Mouse (Mus musculus): ENCODE measurements around the gene Emx2. TPM values are rescaled to one million over a fixed set of nuclear protein-coding genes. Genes with fewer than 3 reads are reported as not detected.

The Emx2 gene
- polyA plus RNA-seq, 1 experiment from 2014 or later = 1.1 TPM

GRCm38 (mm10) chr19:59455671-59456070 lies 2.5 kb upstream of the Emx2 start:
- Histone ChIP-seq H3K4me1 (peaks cover 28% of the 10 kb centered on the region), H3K27ac (no peak overlapping the region), H3K27me3 (ENCODE audit: insufficient read depth, poor library complexity, severe bottlenecking) (peaks cover 97% of the 10 kb centered on the region), H3K36me3 (no peaks in the 10 kb centered on the region), H3K4me3 (no peak overlapping the region), H3K9me3 (no peaks in the 10 kb centered on the region)
- DNase-seq (ENCODE audit: low spot score) = no peak
- 6% methylated on average over 7 of the region's 7 CpGs for WGBS

GRCm38 (mm10) chr19:59457011-59457945 lies 894 bp upstream of the Emx2 start:
- no peaks in the 10 kb centered on the region for H3K9me3 ChIP-seq
- peaks cover 97% of the 10 kb centered on the region for H3K27me3 ChIP-seq (ENCODE audit: insufficient read depth, poor library complexity, severe bottlenecking)
- no peak for DNase-seq (ENCODE audit: low spot score)
- no peak overlapping the region for H3K27ac ChIP-seq
- peak overlapping the region; percentile 60 for H3K4me3 ChIP-seq
- peaks cover 26% of the 10 kb centered on the region for H3K4me1 ChIP-seq
- WGBS = 3% methylated on average over 23 of the region's 23 CpGs
- no peaks in the 10 kb centered on the region for H3K36me3 ChIP-seq

- Histone ChIP-seq H3K4me3 (peak overlapping the region; percentile 60), H3K4me1 (peaks cover 26% of the 10 kb centered on the region), H3K9me3 (no peaks in the 10 kb centered on the region), H3K27ac (0 out of 2 replicates have a peak overlapping the region, but pooled peaks have one; percentile 36), H3K36me3 (no peaks in the 10 kb centered on the region), H3K27me3 (ENCODE audit: insufficient read depth, poor library complexity, severe bottlenecking) (peaks cover 97% of the 10 kb centered on the region)
- 1% methylated on average over 15 of the region's 15 CpGs for WGBS
- DNase-seq (ENCODE audit: low spot score) = no peak
Measured at GRCm38 (mm10) chr19:59458743-59459135, 567 bp downstream of the Emx2 start.

- WGBS = under 1% methylated on average over 75 of the region's 75 CpGs
- DNase-seq (ENCODE audit: low spot score) = peak; percentile 78
- Histone ChIP-seq H3K9me3 (no peaks in the 10 kb centered on the region), H3K36me3 (no peaks in the 10 kb centered on the region), H3K4me1 (peaks cover 26% of the 10 kb centered on the region), H3K4me3 (peak overlapping the region; percentile 60), H3K27me3 (ENCODE audit: insufficient read depth, poor library complexity, severe bottlenecking) (peaks cover 97% of the 10 kb centered on the region), H3K27ac (peak overlapping the region; percentile 36; the same call in 1 of the 2 replicates)
Measured at GRCm38 (mm10) chr19:59459158-59459781, 1.1 kb downstream of the Emx2 start.

GRCm38 (mm10) chr19:59459811-59460241 lies 1.7 kb downstream of the Emx2 start:
- WGBS = under 1% methylated on average over 19 of the region's 19 CpGs
- Histone ChIP-seq H3K27me3 (ENCODE audit: insufficient read depth, poor library complexity, severe bottlenecking) (peaks cover 97% of the 10 kb centered on the region), H3K36me3 (no peaks in the 10 kb centered on the region), H3K27ac (no peak overlapping the region), H3K9me3 (no peaks in the 10 kb centered on the region), H3K4me1 (peaks cover 26% of the 10 kb centered on the region), H3K4me3 (peak overlapping the region; percentile 60)
- peak; percentile 79 for DNase-seq (ENCODE audit: low spot score)

GRCm38 (mm10) chr19:59460328-59461115 lies 2.4 kb downstream of the Emx2 start:
- Histone ChIP-seq H3K4me1 (peaks cover 26% of the 10 kb centered on the region), H3K27me3 (ENCODE audit: insufficient read depth, poor library complexity, severe bottlenecking) (peaks cover 97% of the 10 kb centered on the region), H3K36me3 (no peaks in the 10 kb centered on the region), H3K4me3 (no peak overlapping the region), H3K27ac (no peak overlapping the region), H3K9me3 (no peaks in the 10 kb centered on the region)
- DNase-seq (ENCODE audit: low spot score) = no peak
- WGBS = under 1% methylated on average over 34 of the region's 34 CpGs

- no peaks in the 10 kb centered on the region for H3K36me3 ChIP-seq
- no peak overlapping the region for H3K4me3 ChIP-seq
- peaks cover 97% of the 10 kb centered on the region for H3K27me3 ChIP-seq (ENCODE audit: insufficient read depth, poor library complexity, severe bottlenecking)
- H3K9me3 ChIP-seq = no peaks in the 10 kb centered on the region
- DNase-seq (ENCODE audit: low spot score) = peak; percentile 76
- H3K27ac ChIP-seq = no peak overlapping the region
- under 1% methylated on average over 36 of the region's 36 CpGs for WGBS
- peaks cover 26% of the 10 kb centered on the region for H3K4me1 ChIP-seq
Measured at GRCm38 (mm10) chr19:59461481-59462421, 3.6 kb downstream of the Emx2 start.

- H3K36me3 ChIP-seq = no peaks in the 10 kb centered on the region
- 7% methylated on average over 19 of the region's 19 CpGs for WGBS
- no peak overlapping the region for H3K4me3 ChIP-seq
- no peaks in the 10 kb centered on the region for H3K9me3 ChIP-seq
- DNase-seq (ENCODE audit: low spot score) = no peak
- peaks cover 97% of the 10 kb centered on the region for H3K27me3 ChIP-seq (ENCODE audit: insufficient read depth, poor library complexity, severe bottlenecking)
- H3K4me1 ChIP-seq = peaks cover 29% of the 10 kb centered on the region
- H3K27ac ChIP-seq = no peak overlapping the region
Measured at GRCm38 (mm10) chr19:59462459-59463292, 4.5 kb downstream of the Emx2 start.

GRCm38 (mm10) chr19:59463842-59464443 lies 5.8 kb downstream of the Emx2 start:
- Histone ChIP-seq H3K9me3 (no peaks in the 10 kb centered on the region), H3K4me1 (peaks cover 19% of the 10 kb centered on the region), H3K27ac (no peak overlapping the region), H3K27me3 (ENCODE audit: insufficient read depth, poor library complexity, severe bottlenecking) (peaks cover 97% of the 10 kb centered on the region), H3K4me3 (no peak overlapping the region), H3K36me3 (no peaks in the 10 kb centered on the region)
- no peak for DNase-seq (ENCODE audit: low spot score)
- WGBS = 6% methylated on average over 19 of the region's 19 CpGs

GRCm38 (mm10) chr19:59465281-59465680 lies 7.1 kb downstream of the Emx2 start:
- 3% methylated on average over 2 of the region's 2 CpGs for WGBS
- no peaks in the 10 kb centered on the region for H3K36me3 ChIP-seq
- peaks cover 99% of the 10 kb centered on the region for H3K27me3 ChIP-seq (ENCODE audit: insufficient read depth, poor library complexity, severe bottlenecking)
- H3K4me1 ChIP-seq = peaks cover 23% of the 10 kb centered on the region
- no peaks in the 10 kb centered on the region for H3K9me3 ChIP-seq
- H3K27ac ChIP-seq = no peak overlapping the region
- no peak for DNase-seq (ENCODE audit: low spot score)
- no peak overlapping the region for H3K4me3 ChIP-seq

Data from heart, embryonic 10.5 days (tissue).